Comparison of ENCODE assay signal across 11 mouse cellular contexts in the genomic region with DNA sequence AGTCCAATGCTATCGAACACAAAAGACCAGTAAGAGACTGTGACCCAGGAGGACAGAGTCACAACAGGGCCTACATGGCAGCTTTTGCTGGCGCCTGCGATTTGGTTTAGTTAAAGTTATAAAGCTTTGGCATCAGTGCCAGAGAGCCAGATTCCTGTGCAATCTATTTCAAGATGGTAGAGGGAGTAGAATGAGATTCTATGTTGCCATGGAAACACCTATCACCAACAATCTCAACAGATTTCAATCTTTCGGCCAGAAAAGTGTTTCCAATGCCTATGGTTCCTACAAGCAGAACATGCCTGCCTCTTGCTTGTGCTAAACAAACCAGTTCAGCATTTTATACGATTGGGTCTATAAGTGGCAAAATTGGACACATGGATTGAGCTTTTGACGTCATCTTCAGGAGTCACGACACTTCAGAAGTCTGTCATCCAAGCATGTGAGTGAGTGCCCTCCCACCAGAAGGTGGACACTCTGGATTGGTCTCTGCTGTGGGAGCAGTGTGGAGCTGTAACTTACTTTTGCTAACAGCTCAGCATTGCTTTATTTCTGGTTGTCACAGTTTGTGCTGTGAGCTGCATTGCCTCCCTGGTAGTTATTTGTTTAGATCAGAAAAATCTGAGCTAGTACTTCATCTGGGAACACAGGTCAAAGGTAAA. TPM values are rescaled to one million over a fixed set of nuclear protein-coding genes. Genes with fewer than 3 reads are reported as not detected.
A peak's percentile ranks its signal among the peaks of the same experiment; 100 is the strongest.
DNase-seq lines count a peak whose midpoint lies in the region.
"Had no signal": no experiment of that assay in that cellular context is flagged by ENCODE, and none has a peak within 500 bp of the region (broad histone marks: within the 10 kb centered on the region; RNA-seq: fewer than 3 reads in every experiment).

No protein-coding gene starts in this region.

- DNase-seq in layer of hippocampus, adult 11-12 months (ENCODE audit: low spot score) = peak; percentile 26
- DNase-seq in layer of hippocampus, postnatal 10 days (ENCODE audit: low spot score in 2 of 2) = no peak
- DNase-seq in right cerebral cortex, adult 2 months (ENCODE audit: low spot score in 2 of 2) = peak; percentile 5 to 35
- DNase-seq in right cerebral cortex, postnatal 14 days = no peak
- peak; percentile 22 to 31 for DNase-seq in layer of hippocampus, adult 8-10 months (ENCODE audit: low spot score in 2 of 2)
- DNase-seq in embryo, embryonic 10.5 days (ENCODE audit: low spot score) = no peak
- no peak for DNase-seq in B cell, adult 2 months
- DNase-seq: adrenal gland, postnatal 25 days; cerebellum, postnatal 14 days; heart, adult 11 months had no signal

RNA-seq across cellular contexts. Expression of gene Dio1, which starts 15.2 kb away (rescaled TPM):
- not detected for total RNA-seq in layer of hippocampus, postnatal 10 days (2021)
- not detected for total RNA-seq in layer of hippocampus, adult 8-10 months (2022)
- total RNA-seq: adrenal gland, postnatal 25 days; megakaryocyte-erythroid progenitor cell, adult 5-6 weeks had no signal

RNA-seq across cellular contexts. Expression of gene Yipf1, which starts 22.4 kb away (rescaled TPM):
- total RNA-seq in layer of hippocampus, postnatal 10 days (2021) = 10 to 100 TPM; 46.9 to 49.1 TPM
- 10 to 100 TPM; 47.8 to 56.9 (median 50.6) TPM for total RNA-seq in layer of hippocampus, adult 8-10 months (2022)

RNA-seq across cellular contexts. Expression of gene Hspb11, which starts 38.3 kb away (rescaled TPM):
- total RNA-seq in layer of hippocampus, postnatal 10 days (2021) = 10 to 100 TPM; 21.1 to 22.4 TPM
- 10 to 100 TPM; 18.9 to 24.1 (median 21.0) TPM for total RNA-seq in layer of hippocampus, adult 8-10 months (2022)

RNA-seq across cellular contexts. Expression of gene Lrrc42, which starts 38.4 kb away (rescaled TPM):
- total RNA-seq in layer of hippocampus, postnatal 10 days (2021) = 10 to 100 TPM; 39.5 to 41.2 TPM
- 10 to 100 TPM; 30.5 to 38.5 (median 34.3) TPM for total RNA-seq in layer of hippocampus, adult 8-10 months (2022)

Comparison
In these comparisons a context has a peak if more than half of its experiments do, and no peak if none do; other contexts are left out.
1. DNase-seq: peak in layer of hippocampus, adult 11-12 months (single experiment), right cerebral cortex, adult 2 months (2 of 2) and layer of hippocampus, adult 8-10 months (2 of 2); none in layer of hippocampus, postnatal 10 days (0 of 2), right cerebral cortex, postnatal 14 days (single experiment), embryo, embryonic 10.5 days (single experiment) and B cell, adult 2 months (0 of 2).